Mouse (Mus musculus) limb, embryonic 11.5 days (tissue): ENCODE measurements around the gene Pglyrp3. TPM values are rescaled to one million over a fixed set of nuclear protein-coding genes. Genes with fewer than 3 reads are reported as not detected.

ENCODE experiments used
- microRNA-seq: library from miRNA; unstranded; fragments of <30 nt; microRNA quantifications from one replicate; pipeline ENCODE4, GENCODE M21; 2016
- polyA plus RNA-seq: library from polyadenylated mRNA; unstranded; fragments of >200 nt; fragmentation: Nextera tagmentation; extraction: Ambion mirVana; gene quantifications from 2 replicates; pipeline ENCODE4 v1.2.1, GENCODE M21; 2014

Gene Pglyrp3
- polyA plus RNA-seq, 1 experiment from 2014 or later, result not detected

Small RNA genes within 50 kb of the gene (microRNA-seq; reads per million reads assigned to microRNA genes)
- not detected for gene Gm23697
- not detected for gene Gm25145

Other genes starting within 250 kb of the Pglyrp3 start
- gene Lor, start 68.6 kb downstream of the Pglyrp3 start, polyA plus RNA-seq, result 0.69 and 1.2 TPM in 2 replicates
- gene Prr9, start 109.4 kb downstream of the Pglyrp3 start, polyA plus RNA-seq, result not detected in 2 replicates
- not detected in 2 replicates for gene Lelp1, start 128.2 kb downstream of the Pglyrp3 start, polyA plus RNA-seq
- not detected in 2 replicates for gene Sprr2a1, start 201.2 kb downstream of the Pglyrp3 start, polyA plus RNA-seq
- gene Sprr2a2, start 201.3 kb downstream of the Pglyrp3 start, polyA plus RNA-seq, result 0.37 TPM in 1 of 2 replicates, not detected in the other